8 mouse cellular contexts compared by ENCODE assay signal in the genomic region with DNA sequence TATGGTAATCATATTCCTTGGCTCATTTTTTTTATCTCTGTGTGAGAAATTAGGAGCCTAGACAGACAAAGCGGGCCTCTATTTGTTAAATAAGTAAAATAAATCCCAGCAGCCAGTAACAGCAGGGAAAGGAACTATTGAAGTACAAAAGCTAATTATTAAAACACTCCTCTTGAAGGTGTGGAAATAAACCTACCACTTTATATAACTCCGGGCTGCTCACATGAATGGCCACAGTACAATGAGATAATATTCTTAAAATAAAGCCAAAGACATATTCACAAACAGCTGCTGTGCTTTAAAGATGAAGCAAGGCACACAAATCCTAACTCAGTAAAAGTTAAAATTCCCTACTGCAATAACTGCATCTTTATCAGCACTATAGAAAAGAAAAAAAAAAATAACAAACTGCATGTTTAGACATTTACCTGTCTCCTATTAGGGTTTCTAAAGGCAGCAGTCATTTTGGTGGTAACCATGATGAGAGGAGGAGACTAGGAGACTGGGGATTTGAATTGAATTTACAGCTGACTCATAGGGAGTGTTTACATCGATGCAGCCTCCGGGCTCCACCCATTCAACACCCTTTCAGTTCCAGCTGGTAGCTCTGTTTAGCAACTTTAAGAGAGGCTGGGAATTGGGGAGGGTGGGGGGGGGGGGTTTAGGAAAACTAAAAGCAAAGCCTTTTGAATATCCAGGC. TPM values are rescaled to one million over a fixed set of nuclear protein-coding genes. Genes with fewer than 3 reads are reported as not detected.
DNase-seq lines count a peak whose midpoint lies in the region; ATAC-seq lines count a peak whose summit lies in the region.

A gene (minus strand): TSS at position 547 of the 700 bp plus-strand sequence.

- no peak within 1 kb of the TSS for H3K4me2 ChIP-seq in neural tube, embryonic 11.5 days (ENCODE audit: low read depth)
- no peak within 1 kb of the TSS for H3K4me2 ChIP-seq in midbrain, embryonic 12.5 days (replicated peaks)

- no peaks in the 10 kb centered on the region for H3K27me3 ChIP-seq in neural tube, embryonic 11.5 days (ENCODE audit: control insufficient read depth, insufficient read depth, low read length)
- peaks cover 6% of the 10 kb centered on the region for H3K27me3 ChIP-seq in midbrain, embryonic 12.5 days

- ATAC-seq in neural tube, embryonic 11.5 days (ENCODE audit: insufficient read depth, low FRiP score, low TSS enrichment), result no peak
- no peak for ATAC-seq in midbrain, embryonic 12.5 days (ENCODE audit: low FRiP score, low read depth)

- no peak within 1 kb of the TSS for H3K9ac ChIP-seq in neural tube, embryonic 11.5 days (ENCODE audit: low read length)
- no peak within 1 kb of the TSS for H3K9ac ChIP-seq in midbrain, embryonic 12.5 days (replicated peaks)

- H3K4me1 ChIP-seq in neural tube, embryonic 11.5 days (ENCODE audit: control insufficient read depth, insufficient read depth, low read length), result no peaks in the 10 kb centered on the region
- no peaks in the 10 kb centered on the region for H3K4me1 ChIP-seq in midbrain, embryonic 12.5 days

- H3K27ac ChIP-seq in neural tube, embryonic 11.5 days (ENCODE audit: low read depth, low read length), result no peak within 1 kb of the TSS
- H3K27ac ChIP-seq in midbrain, embryonic 12.5 days (replicated peaks), result no peak within 1 kb of the TSS

- 45% methylated on average over 4 of the region's 4 CpGs for WGBS in neural tube, embryonic 11.5 days
- WGBS in midbrain, embryonic 12.5 days, result 52% methylated on average over 4 of the region's 4 CpGs

- H3K36me3 ChIP-seq in neural tube, embryonic 11.5 days (ENCODE audit: control insufficient read depth, insufficient read depth, low read length), result no peaks in the 10 kb centered on the region
- H3K36me3 ChIP-seq in midbrain, embryonic 12.5 days, result no peaks in the 10 kb centered on the region

- no peak within 1 kb of the TSS for H3K4me3 ChIP-seq in neural tube, embryonic 11.5 days (ENCODE audit: low read depth, low read length)
- no peak within 1 kb of the TSS for H3K4me3 ChIP-seq in midbrain, embryonic 12.5 days

- no peak for DNase-seq in neural tube, embryonic 11.5 days (ENCODE audit: low spot score)
- no peak for DNase-seq in neural tube, embryonic 10.5 days (ENCODE audit: extremely low spot score, low spot score)
- DNase-seq in c-Kit-positive CD71-positive TER-119-positive erythroid progenitor cells, embryonic 14.5 days (ENCODE audit: low spot score), result peak; percentile 85
- DNase-seq in heart, adult 8-10 months (ENCODE audit: low spot score), result peak; percentile 26
- DNase-seq in layer of hippocampus, postnatal 10 days (ENCODE audit: low spot score in 2 of 2), result no peak
- no peak for DNase-seq in retina, embryonic 14.5 days (ENCODE audit: low spot score)
- no peak for DNase-seq in cerebellum, postnatal 25 days

- no peaks in the 10 kb centered on the region for H3K9me3 ChIP-seq in neural tube, embryonic 11.5 days (ENCODE audit: control insufficient read depth, low read length)
- no peaks in the 10 kb centered on the region for H3K9me3 ChIP-seq in midbrain, embryonic 12.5 days

RNA-seq across cellular contexts. Expression of the gene that starts here (rescaled TPM):
- polyA plus RNA-seq in neural tube, embryonic 11.5 days (2014; fragmentation: Nextera tagmentation; extraction: Ambion mirVana), result 45.8 and 46.1 TPM in 2 replicates
- 10 to 100 TPM; 16.6 to 21.1 (median 19.0) TPM for total RNA-seq in heart, adult 8-10 months (2022)
- total RNA-seq in layer of hippocampus, postnatal 10 days (2021), result 10 to 100 TPM; 72.6 to 79.7 TPM
- polyA plus RNA-seq in midbrain, embryonic 12.5 days (2016; fragmentation: Nextera tagmentation; extraction: Ambion mirVana), result 51.5 and 55.3 TPM in 2 replicates

Comparison
In these comparisons a context has a peak if more than half of its experiments do, and no peak if none do; other contexts are left out.
1. DNase-seq: peak in c-Kit-positive CD71-positive TER-119-positive erythroid progenitor cells, embryonic 14.5 days (single experiment) and heart, adult 8-10 months (single experiment); none in neural tube, embryonic 11.5 days (single experiment), neural tube, embryonic 10.5 days (single experiment), layer of hippocampus, postnatal 10 days (0 of 2), retina, embryonic 14.5 days (single experiment) and cerebellum, postnatal 25 days (0 of 2).